Mouse (Mus musculus): ENCODE results near the gene Dennd2a.

- no peak for TF ChIP-seq MAX (IDR thresholded peaks at IDR 0.05; ENCODE audit: low read depth)
- TF ChIP-seq TCF12 (IDR thresholded peaks at IDR 0.05; ENCODE audit: insufficient read depth, poor library complexity, severe bottlenecking) = no peak
- TF ChIP-seq POLR2A (IDR thresholded peaks at IDR 0.05; ENCODE audit: insufficient read length, low read depth) = no peak
- no peak for TF ChIP-seq MYOG (IDR thresholded peaks at IDR 0.05; ENCODE audit: control insufficient read depth in 1 of 3, insufficient read depth in 1 of 3, insufficient read length in 2 of 3, low read depth in 2 of 3)
Observed at GRCm38 (mm10) chr6:39526797-39527196, 30.9 kb downstream of the Dennd2a start.
